Mouse (Mus musculus): ENCODE results near the gene Cep89. TPM values are rescaled to one million over a fixed set of nuclear protein-coding genes. Genes with fewer than 3 reads are reported as not detected.

Cep89 gene
- total and polyA plus RNA-seq, 2 experiments: 3.2 to 5.0 TPM

GRCm38 (mm10) chr7:35379492-35380119, 17.2 kb upstream of the Cep89 start:
- H3K4me3 ChIP-seq (ENCODE audit: insufficient read depth, low read depth, low read length): no peak overlapping the region
- TF ChIP-seq CTCF (IDR thresholded peaks at IDR 0.05; ENCODE audit: low read depth, low read length) (no peak), POLR2A (IDR thresholded peaks at IDR 0.05; ENCODE audit: extremely low read depth, insufficient read depth, low read length) (no peak)
- no peaks in the 10 kb centered on the region for H3K79me2 ChIP-seq (ENCODE audit: control insufficient read depth, insufficient read depth, low read length)
- H3K9ac ChIP-seq (ENCODE audit: low read depth, low read length): no peak overlapping the region
- DNase-seq (ENCODE audit: extremely low read depth, low read depth, low spot score): no peak
- H3K36me3 ChIP-seq (ENCODE audit: control insufficient read depth, insufficient read depth, low read length): peaks cover 9% of the 10 kb centered on the region
- WGBS: 78% methylated on average over 16 of the region's 16 CpGs
- H3K27me3 ChIP-seq (ENCODE audit: control insufficient read depth, insufficient read depth, low read length): no peaks in the 10 kb centered on the region
- no peaks in the 10 kb centered on the region for H3K4me1 ChIP-seq (ENCODE audit: control insufficient read depth, insufficient read depth, low read length)
- no peak overlapping the region for H3K27ac ChIP-seq (replicated peaks; ENCODE audit: insufficient read depth, low read depth, low read length)

- Histone ChIP-seq H3K36me3 (ENCODE audit: control insufficient read depth, insufficient read depth, low read length) (peaks cover 12% of the 10 kb centered on the region), H3K27me3 (ENCODE audit: control insufficient read depth, insufficient read depth, low read length) (no peaks in the 10 kb centered on the region), H3K9ac (ENCODE audit: low read depth, low read length) (no peak overlapping the region), H3K27ac (replicated peaks; ENCODE audit: insufficient read depth, low read depth, low read length) (no peak overlapping the region), H3K4me3 (ENCODE audit: insufficient read depth, low read depth, low read length) (no peak overlapping the region), H3K4me1 (ENCODE audit: control insufficient read depth, insufficient read depth, low read length) (no peaks in the 10 kb centered on the region), H3K79me2 (ENCODE audit: control insufficient read depth, insufficient read depth, low read length) (no peaks in the 10 kb centered on the region)
- DNase-seq (ENCODE audit: extremely low read depth, low read depth, low spot score): no peak
- 90% methylated on average over 8 of the region's 8 CpGs for WGBS
- TF ChIP-seq POLR2A (IDR thresholded peaks at IDR 0.05; ENCODE audit: extremely low read depth, insufficient read depth, low read length): no peak
- no peak for TF ChIP-seq CTCF (IDR thresholded peaks at IDR 0.05; ENCODE audit: low read depth, low read length)
Measured at GRCm38 (mm10) chr7:35380351-35380750, 16.5 kb upstream of the Cep89 start.

GRCm38 (mm10) chr7:35381861-35382260, 15.0 kb upstream of the Cep89 start:
- H3K4me3 ChIP-seq (ENCODE audit: insufficient read depth, low read depth, low read length): no peak overlapping the region
- H3K27me3 ChIP-seq (ENCODE audit: control insufficient read depth, insufficient read depth, low read length): no peaks in the 10 kb centered on the region
- no peak for TF ChIP-seq CTCF (IDR thresholded peaks at IDR 0.05; ENCODE audit: low read depth, low read length)
- TF ChIP-seq POLR2A (IDR thresholded peaks at IDR 0.05; ENCODE audit: extremely low read depth, insufficient read depth, low read length): no peak
- H3K79me2 ChIP-seq (ENCODE audit: control insufficient read depth, insufficient read depth, low read length): no peaks in the 10 kb centered on the region
- H3K27ac ChIP-seq (replicated peaks; ENCODE audit: insufficient read depth, low read depth, low read length): no peak overlapping the region
- no peaks in the 10 kb centered on the region for H3K4me1 ChIP-seq (ENCODE audit: control insufficient read depth, insufficient read depth, low read length)
- no peak for DNase-seq (ENCODE audit: extremely low read depth, low read depth, low spot score)
- peaks cover 10% of the 10 kb centered on the region for H3K36me3 ChIP-seq (ENCODE audit: control insufficient read depth, insufficient read depth, low read length)
- H3K9ac ChIP-seq (ENCODE audit: low read depth, low read length): no peak overlapping the region
- 86% methylated on average over 16 of the region's 16 CpGs for WGBS

DNA sequence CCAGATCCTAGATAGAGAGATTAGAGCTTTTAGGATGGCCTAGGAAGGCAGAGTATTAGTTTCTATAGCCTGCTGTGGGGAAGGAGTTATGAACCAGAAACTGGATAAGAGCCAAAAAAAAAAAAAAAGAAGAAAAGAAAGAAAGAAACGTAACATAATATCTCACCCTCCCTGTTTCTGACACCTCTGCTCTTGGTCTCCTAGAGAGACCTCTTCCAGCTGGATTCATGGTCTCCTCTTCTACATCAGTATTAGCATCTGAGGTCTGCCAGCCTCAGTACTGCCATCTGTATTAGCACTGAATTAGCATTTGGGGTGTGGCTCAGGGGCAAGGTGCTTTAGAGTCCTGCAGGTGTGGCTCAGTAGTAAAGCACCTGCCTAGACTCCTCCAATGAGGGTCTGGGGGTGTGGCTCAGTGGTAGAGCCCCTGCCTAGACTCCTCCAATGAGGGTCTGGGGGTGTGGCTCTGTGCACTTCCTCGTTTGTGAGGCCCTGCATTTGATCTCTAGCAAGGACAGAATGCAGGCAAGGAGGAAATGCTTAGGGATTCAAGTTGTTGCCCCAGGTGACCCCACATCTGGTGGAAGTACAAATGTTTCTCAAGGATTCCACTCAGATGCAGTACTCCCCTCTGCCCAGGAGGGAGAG, 14.0 kb upstream of the Cep89 start:
- 59% methylated on average over 2 of the region's 2 CpGs for WGBS
- TF ChIP-seq POLR2A (IDR thresholded peaks at IDR 0.05; ENCODE audit: extremely low read depth, insufficient read depth, low read length): no peak
- TF ChIP-seq CTCF (IDR thresholded peaks at IDR 0.05; ENCODE audit: low read depth, low read length): no peak

DNA sequence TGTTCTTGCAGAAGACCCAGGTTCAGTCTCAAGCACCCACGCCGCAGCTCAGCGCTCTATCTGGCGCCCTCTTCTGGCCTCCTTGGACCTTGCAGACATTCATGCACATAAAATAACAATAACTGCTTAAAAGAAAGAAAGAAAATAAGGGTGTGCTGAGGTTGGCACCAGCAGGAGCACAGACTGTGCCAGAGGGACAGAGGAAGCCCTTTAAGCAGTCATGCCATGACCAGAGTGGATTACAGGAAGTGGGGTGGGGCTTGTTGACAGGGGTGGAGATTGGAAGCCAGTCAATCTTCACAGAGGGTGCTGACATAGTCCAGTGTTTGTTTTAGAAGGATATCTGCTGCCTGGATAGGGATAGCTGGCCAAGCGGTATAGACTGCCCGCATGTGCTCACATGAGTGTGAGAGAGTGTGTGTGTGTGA, 10.3 kb upstream of the Cep89 start:
- TF ChIP-seq POLR2A (IDR thresholded peaks at IDR 0.05; ENCODE audit: extremely low read depth, insufficient read depth, low read length) (no peak), CTCF (IDR thresholded peaks at IDR 0.05; ENCODE audit: low read depth, low read length) (peak; percentile 70)
- no peaks in the 10 kb centered on the region for H3K4me1 ChIP-seq (ENCODE audit: control insufficient read depth, insufficient read depth, low read length)
- H3K36me3 ChIP-seq (ENCODE audit: control insufficient read depth, insufficient read depth, low read length): peaks cover 10% of the 10 kb centered on the region
- 51% methylated on average over 6 of the region's 6 CpGs for WGBS
- no peaks in the 10 kb centered on the region for H3K79me2 ChIP-seq (ENCODE audit: control insufficient read depth, insufficient read depth, low read length)
- no peaks in the 10 kb centered on the region for H3K27me3 ChIP-seq (ENCODE audit: control insufficient read depth, insufficient read depth, low read length)
- no peak overlapping the region for H3K9ac ChIP-seq (ENCODE audit: low read depth, low read length)
- H3K4me3 ChIP-seq (ENCODE audit: insufficient read depth, low read depth, low read length): no peak overlapping the region
- H3K27ac ChIP-seq (replicated peaks; ENCODE audit: insufficient read depth, low read depth, low read length): no peak overlapping the region
- peak; percentile 80 for DNase-seq (ENCODE audit: extremely low read depth, low read depth, low spot score)

More for the DNA sequence above, 14.0 kb upstream of the Cep89 start:
- Histone ChIP-seq H3K79me2 (ENCODE audit: control insufficient read depth, insufficient read depth, low read length) (no peaks in the 10 kb centered on the region), H3K27me3 (ENCODE audit: control insufficient read depth, insufficient read depth, low read length) (no peaks in the 10 kb centered on the region), H3K4me3 (ENCODE audit: insufficient read depth, low read depth, low read length) (no peak overlapping the region), H3K4me1 (ENCODE audit: control insufficient read depth, insufficient read depth, low read length) (no peaks in the 10 kb centered on the region), H3K27ac (replicated peaks; ENCODE audit: insufficient read depth, low read depth, low read length) (no peak overlapping the region), H3K36me3 (ENCODE audit: control insufficient read depth, insufficient read depth, low read length) (peaks cover 10% of the 10 kb centered on the region), H3K9ac (ENCODE audit: low read depth, low read length) (no peak overlapping the region)
- DNase-seq (ENCODE audit: extremely low read depth, low read depth, low spot score): no peak

DNA sequence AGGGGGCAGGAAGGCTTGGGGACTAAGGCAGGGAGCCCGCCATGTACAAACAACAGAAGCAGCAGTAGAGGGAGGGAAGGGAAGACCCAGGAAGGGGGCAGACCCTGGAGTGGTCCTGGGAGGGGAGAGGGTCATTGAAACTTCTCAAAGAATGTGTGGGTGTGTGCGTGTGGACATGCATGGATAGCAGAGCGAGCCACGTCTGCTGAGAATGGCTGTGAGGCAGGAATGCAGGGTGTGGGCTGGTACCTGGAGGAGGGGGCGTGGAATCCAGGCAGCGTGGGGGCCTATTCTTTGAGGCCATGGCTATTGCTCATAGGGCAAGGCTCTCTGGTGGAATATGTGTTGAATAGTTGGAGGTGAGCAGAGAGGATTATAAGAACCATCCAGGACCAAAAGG, 8.1 kb upstream of the Cep89 start:
- H3K4me1 ChIP-seq (ENCODE audit: control insufficient read depth, insufficient read depth, low read length): 0 out of 2 replicates have a peak, but pooled peaks cover 2% of the 10 kb centered on the region
- H3K79me2 ChIP-seq (ENCODE audit: control insufficient read depth, insufficient read depth, low read length): no peaks in the 10 kb centered on the region
- DNase-seq (ENCODE audit: extremely low read depth, low read depth, low spot score): no peak
- no peak overlapping the region for H3K4me3 ChIP-seq (ENCODE audit: insufficient read depth, low read depth, low read length)
- H3K9ac ChIP-seq (ENCODE audit: low read depth, low read length): no peak overlapping the region
- H3K27me3 ChIP-seq (ENCODE audit: control insufficient read depth, insufficient read depth, low read length): no peaks in the 10 kb centered on the region
- TF ChIP-seq CTCF (IDR thresholded peaks at IDR 0.05; ENCODE audit: low read depth, low read length) (no peak), POLR2A (IDR thresholded peaks at IDR 0.05; ENCODE audit: extremely low read depth, insufficient read depth, low read length) (no peak)
- WGBS: 87% methylated on average over 6 of the region's 6 CpGs
- H3K27ac ChIP-seq (replicated peaks; ENCODE audit: insufficient read depth, low read depth, low read length): no peak overlapping the region
- peaks cover 5% of the 10 kb centered on the region; the same call in 1 of the 2 replicates for H3K36me3 ChIP-seq (ENCODE audit: control insufficient read depth, insufficient read depth, low read length)
